ENCODE assay signal across 8 mouse cellular contexts in genomic region chr14:54875844-54876538, GRCm38 (mm10). TPM values are rescaled to one million over a fixed set of nuclear protein-coding genes. Genes with fewer than 3 reads are reported as not detected.
A peak's percentile ranks its signal among the peaks of the same experiment; 100 is the strongest.
DNase-seq lines count a peak whose midpoint lies in the region; ATAC-seq and TF ChIP-seq lines count a peak whose summit lies in the region.

No protein-coding gene starts in this region.

- no peak for TF ChIP-seq EP300 in heart, postnatal 0 days (IDR thresholded peaks at IDR 0.05; ENCODE audit: low read depth)

- peak overlapping the region; percentile 69 for H3K9ac ChIP-seq in heart, postnatal 0 days (replicated peaks; ENCODE audit: low read depth, low read length)
- peak overlapping the region; percentile 84 for H3K9ac ChIP-seq in liver, embryonic 12.5 days
- H3K9ac ChIP-seq in neural tube, embryonic 13.5 days = peak overlapping the region; percentile 93

- peak overlapping the region; percentile 98 for H3K4me2 ChIP-seq in heart, postnatal 0 days (ENCODE audit: low read depth, low read length)
- H3K4me2 ChIP-seq in liver, embryonic 12.5 days = peak overlapping the region; percentile 100
- peak overlapping the region; percentile 97 for H3K4me2 ChIP-seq in neural tube, embryonic 13.5 days

- H3K9me3 ChIP-seq in heart, postnatal 0 days (replicated peaks; ENCODE audit: control insufficient read depth, low read length) = no peaks in the 10 kb centered on the region
- no peaks in the 10 kb centered on the region for H3K9me3 ChIP-seq in liver, embryonic 12.5 days (replicated peaks)
- no peaks in the 10 kb centered on the region for H3K9me3 ChIP-seq in neural tube, embryonic 13.5 days

- no peak for TF ChIP-seq POLR2A in lung, adult 2 months (IDR thresholded peaks at IDR 0.05; ENCODE audit: borderline replicate concordance, extremely low read depth, low read depth, low read length)

- no peaks in the 10 kb centered on the region for H3K36me3 ChIP-seq in heart, postnatal 0 days (replicated peaks; ENCODE audit: control insufficient read depth, insufficient read depth, low read length)
- no peaks in the 10 kb centered on the region for H3K36me3 ChIP-seq in liver, embryonic 12.5 days
- H3K36me3 ChIP-seq in neural tube, embryonic 13.5 days = no peaks in the 10 kb centered on the region

- 4% methylated on average over 36 of the region's 36 CpGs for WGBS in lung, adult 2 months
- 3% methylated on average over 36 of the region's 36 CpGs for WGBS in heart, postnatal 0 days
- 3% methylated on average over 36 of the region's 36 CpGs for WGBS in liver, embryonic 12.5 days (ENCODE audit: insufficient replicate concordance)
- WGBS in neural tube, embryonic 13.5 days = 3% methylated on average over 36 of the region's 36 CpGs

- peaks cover 3% of the 10 kb centered on the region; the same call in 1 of the 2 replicates for H3K4me1 ChIP-seq in lung, adult 2 months (ENCODE audit: control insufficient read depth, insufficient read depth, low read length)
- H3K4me1 ChIP-seq in brown adipose tissue, adult 24 weeks (ENCODE audit: control insufficient read depth, insufficient read depth, insufficient read length, low read length) = 0 out of 2 replicates have a peak, but pooled peaks cover 2% of the 10 kb centered on the region
- H3K4me1 ChIP-seq in heart, postnatal 0 days (ENCODE audit: control insufficient read depth, insufficient read depth) = peaks cover 11% of the 10 kb centered on the region; the same call in 1 of the 2 replicates
- peaks cover 29% of the 10 kb centered on the region for H3K4me1 ChIP-seq in liver, embryonic 12.5 days
- H3K4me1 ChIP-seq in neural tube, embryonic 13.5 days (replicated peaks) = peaks cover 20% of the 10 kb centered on the region

- DNase-seq in lung, adult 2 months = peak; percentile 29
- DNase-seq in lung, postnatal 36 days = no peak
- peak; percentile 24 for DNase-seq in heart, postnatal 0 days (ENCODE audit: low spot score)
- no peak for DNase-seq in spleen, postnatal 10 days (ENCODE audit: low spot score in 2 of 2)
- DNase-seq in ovary, postnatal 36 days (ENCODE audit: low spot score) = no peak

- H3K27ac ChIP-seq in brown adipose tissue, adult 24 weeks (replicated peaks; ENCODE audit: low read depth, low read length) = 0 out of 2 replicates have a peak overlapping the region, but pooled peaks have one; percentile 23
- H3K27ac ChIP-seq in heart, postnatal 0 days (ENCODE audit: low read depth) = peak overlapping the region; percentile 79
- peak overlapping the region; percentile 79 for H3K27ac ChIP-seq in liver, embryonic 12.5 days
- peak overlapping the region; percentile 90 for H3K27ac ChIP-seq in neural tube, embryonic 13.5 days (replicated peaks)

- no peak for TF ChIP-seq CTCF in lung, adult 2 months (IDR thresholded peaks at IDR 0.05; ENCODE audit: insufficient read depth, low read length)
- no peak for TF ChIP-seq CTCF in heart, postnatal 0 days (IDR thresholded peaks at IDR 0.05; ENCODE audit: low read depth)

- ATAC-seq in heart, postnatal 0 days (ENCODE audit: insufficient read depth, low read depth) = peak; percentile 37
- ATAC-seq in liver, embryonic 12.5 days = peak; percentile 26
- ATAC-seq in neural tube, embryonic 13.5 days (ENCODE audit: low read depth) = peak; percentile 76

- H3K4me3 ChIP-seq in lung, adult 2 months (replicated peaks; ENCODE audit: extremely low read depth, low read depth, low read length) = peak overlapping the region; percentile 77
- H3K4me3 ChIP-seq in brown adipose tissue, adult 24 weeks (ENCODE audit: insufficient read depth, low read depth, low read length) = peak overlapping the region; percentile 61
- H3K4me3 ChIP-seq in heart, postnatal 0 days (ENCODE audit: low read depth, low read length) = peak overlapping the region; percentile 85
- peak overlapping the region; percentile 80 for H3K4me3 ChIP-seq in liver, embryonic 12.5 days
- H3K4me3 ChIP-seq in neural tube, embryonic 13.5 days = peak overlapping the region; percentile 62

- no peaks in the 10 kb centered on the region for H3K27me3 ChIP-seq in heart, postnatal 0 days (ENCODE audit: control insufficient read depth, insufficient read depth, low read length)
- H3K27me3 ChIP-seq in liver, embryonic 12.5 days (replicated peaks) = peaks cover 12% of the 10 kb centered on the region; the same call in 1 of the 2 replicates
- peaks cover 3% of the 10 kb centered on the region; the same call in 1 of the 2 replicates for H3K27me3 ChIP-seq in neural tube, embryonic 13.5 days

RNA-seq across cellular contexts. Expression of gene Ppp1r3e, which starts 1.4 kb away (rescaled TPM):
- polyA plus RNA-seq in lung, adult 2 months (2012; rRNA removed) = 17.8 and 24.4 TPM in 2 replicates
- 15.9 and 20.3 TPM in 2 replicates for polyA plus RNA-seq in brown adipose tissue, adult 24 weeks (2012; ENCODE audit: insufficient read depth, insufficient read length, missing spikeins)
- total RNA-seq in heart, postnatal 0 days (2014; rRNA removed; ENCODE audit: low replicate concordance) = 0.08 and 1.3 TPM in 2 replicates
- 0.79 and 1.3 TPM in 2 replicates for polyA plus RNA-seq in heart, postnatal 0 days (2015; fragmentation: Nextera tagmentation; extraction: Ambion mirVana)
- polyA plus RNA-seq in liver, embryonic 12.5 days (2016; fragmentation: Nextera tagmentation; extraction: Ambion mirVana) = 0.80 and 0.83 TPM in 2 replicates
- 1.9 and 2.3 TPM in 2 replicates for polyA plus RNA-seq in neural tube, embryonic 13.5 days (2015; fragmentation: Nextera tagmentation; extraction: Ambion mirVana)

RNA-seq across cellular contexts. Expression of gene Homez, which starts 5.2 kb away (rescaled TPM):
- 3.3 and 5.3 TPM in 2 replicates for polyA plus RNA-seq in lung, adult 2 months (2012; rRNA removed)
- polyA plus RNA-seq in brown adipose tissue, adult 24 weeks (2012; ENCODE audit: insufficient read depth, insufficient read length, missing spikeins) = 3.3 and 4.6 TPM in 2 replicates
- total RNA-seq in heart, postnatal 0 days (2014; rRNA removed; ENCODE audit: low replicate concordance) = 4.5 and 5.1 TPM in 2 replicates
- 4.3 and 5.4 TPM in 2 replicates for polyA plus RNA-seq in heart, postnatal 0 days (2015; fragmentation: Nextera tagmentation; extraction: Ambion mirVana)
- polyA plus RNA-seq in liver, embryonic 12.5 days (2016; fragmentation: Nextera tagmentation; extraction: Ambion mirVana) = 4.0 and 4.1 TPM in 2 replicates
- polyA plus RNA-seq in neural tube, embryonic 13.5 days (2015; fragmentation: Nextera tagmentation; extraction: Ambion mirVana) = 12.8 and 13.6 TPM in 2 replicates

RNA-seq across cellular contexts. Expression of gene Bcl2l2, which starts 7.2 kb away (rescaled TPM):
- 69.3 and 70.1 TPM in 2 replicates for polyA plus RNA-seq in lung, adult 2 months (2012; rRNA removed)
- 26.3 and 28.2 TPM in 2 replicates for polyA plus RNA-seq in brown adipose tissue, adult 24 weeks (2012; ENCODE audit: insufficient read depth, insufficient read length, missing spikeins)
- total RNA-seq in heart, postnatal 0 days (2014; rRNA removed; ENCODE audit: low replicate concordance) = 20.6 and 31.1 TPM in 2 replicates
- 2.9 and 3.3 TPM in 2 replicates for polyA plus RNA-seq in heart, postnatal 0 days (2015; fragmentation: Nextera tagmentation; extraction: Ambion mirVana)
- 0.83 and 1.2 TPM in 2 replicates for polyA plus RNA-seq in liver, embryonic 12.5 days (2016; fragmentation: Nextera tagmentation; extraction: Ambion mirVana)
- 3.1 and 3.8 TPM in 2 replicates for polyA plus RNA-seq in neural tube, embryonic 13.5 days (2015; fragmentation: Nextera tagmentation; extraction: Ambion mirVana)

RNA-seq across cellular contexts. Expression of gene Gm20521, which starts 7.2 kb away (rescaled TPM):
- polyA plus RNA-seq in lung, adult 2 months (2012; rRNA removed) = 6.8 TPM in 1 of 2 replicates, not detected in the other
- polyA plus RNA-seq in brown adipose tissue, adult 24 weeks (2012; ENCODE audit: insufficient read depth, insufficient read length, missing spikeins) = not detected in 2 replicates
- not detected in 2 replicates for total RNA-seq in heart, postnatal 0 days (2014; rRNA removed; ENCODE audit: low replicate concordance)
- polyA plus RNA-seq in heart, postnatal 0 days (2015; fragmentation: Nextera tagmentation; extraction: Ambion mirVana) = 0.18 TPM in 1 of 2 replicates, not detected in the other
- 0.14 TPM in 1 of 2 replicates, not detected in the other for polyA plus RNA-seq in liver, embryonic 12.5 days (2016; fragmentation: Nextera tagmentation; extraction: Ambion mirVana)
- not detected in 2 replicates for polyA plus RNA-seq in neural tube, embryonic 13.5 days (2015; fragmentation: Nextera tagmentation; extraction: Ambion mirVana)

RNA-seq across cellular contexts. Expression of gene Pabpn1, which starts 16.3 kb away (rescaled TPM):
- 77.5 and 112 TPM in 2 replicates for polyA plus RNA-seq in lung, adult 2 months (2012; rRNA removed)
- 75.5 and 89.7 TPM in 2 replicates for polyA plus RNA-seq in brown adipose tissue, adult 24 weeks (2012; ENCODE audit: insufficient read depth, insufficient read length, missing spikeins)
- total RNA-seq in heart, postnatal 0 days (2014; rRNA removed; ENCODE audit: low replicate concordance) = 27.6 and 44.5 TPM in 2 replicates
- polyA plus RNA-seq in heart, postnatal 0 days (2015; fragmentation: Nextera tagmentation; extraction: Ambion mirVana) = 35.0 and 36.2 TPM in 2 replicates
- 97.0 and 97.9 TPM in 2 replicates for polyA plus RNA-seq in liver, embryonic 12.5 days (2016; fragmentation: Nextera tagmentation; extraction: Ambion mirVana)
- 153 and 160 TPM in 2 replicates for polyA plus RNA-seq in neural tube, embryonic 13.5 days (2015; fragmentation: Nextera tagmentation; extraction: Ambion mirVana)

Comparison
In these comparisons a context has a peak if more than half of its experiments do, and no peak if none do; other contexts are left out.
1. DNase-seq: peak in lung, adult 2 months (single experiment) and heart, postnatal 0 days (single experiment); none in lung, postnatal 36 days (single experiment), spleen, postnatal 10 days (0 of 2) and ovary, postnatal 36 days (single experiment).
2. H3K27ac ChIP-seq: peak in every context shown above with its lines; median percentile 90 in neural tube, embryonic 13.5 days; 79 in heart, postnatal 0 days; 79 in liver, embryonic 12.5 days; 23 in brown adipose tissue, adult 24 weeks.
3. ATAC-seq: peak in every context shown above with its lines; median percentile 76 in neural tube, embryonic 13.5 days; 37 in heart, postnatal 0 days; 26 in liver, embryonic 12.5 days.
4. Peak in every context shown above with its lines, with median percentiles within 50 percentile points of each other: H3K4me3 ChIP-seq, H3K4me2 ChIP-seq and H3K9ac ChIP-seq.